Mouse (Mus musculus): ENCODE measurements around the gene Ppig.

DNA sequence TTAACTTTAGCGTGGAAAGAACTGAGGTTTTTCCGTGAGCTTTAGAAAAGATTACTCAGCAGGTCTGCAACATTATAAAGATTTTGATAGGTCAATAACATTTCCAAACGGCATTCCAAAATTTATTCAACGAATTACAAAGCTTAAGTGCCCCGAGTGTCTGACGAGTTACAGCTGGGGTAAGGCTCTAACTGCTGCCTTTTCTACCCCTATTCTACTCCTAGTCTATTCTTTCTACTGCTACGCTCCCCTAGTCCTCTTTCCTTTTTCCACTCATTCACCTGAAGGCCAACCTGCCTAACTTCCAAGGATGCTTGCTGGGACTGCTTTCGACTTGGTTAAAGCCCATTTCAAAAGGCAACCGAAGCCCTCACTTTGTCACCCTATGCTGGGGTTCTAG is 66.6 kb downstream of the Ppig start:
- TF ChIP-seq GATA1 (IDR thresholded peaks at IDR 0.05; ENCODE audit: borderline replicate concordance, low read length) (no peak), CTCF (IDR thresholded peaks at IDR 0.05; ENCODE audit: low read depth, low read length) (no peak), POLR2AphosphoS5 (IDR thresholded peaks at IDR 0.05; ENCODE audit: insufficient replicate concordance, low read depth, low read length) (no peak), TAL1 (conservative IDR thresholded peaks at IDR 0.05; ENCODE audit: low read depth, low read length) (no peak), GATA2 (IDR thresholded peaks at IDR 0.05; ENCODE audit: borderline replicate concordance, low read depth, low read length) (no peak)
